In the genomic region with DNA sequence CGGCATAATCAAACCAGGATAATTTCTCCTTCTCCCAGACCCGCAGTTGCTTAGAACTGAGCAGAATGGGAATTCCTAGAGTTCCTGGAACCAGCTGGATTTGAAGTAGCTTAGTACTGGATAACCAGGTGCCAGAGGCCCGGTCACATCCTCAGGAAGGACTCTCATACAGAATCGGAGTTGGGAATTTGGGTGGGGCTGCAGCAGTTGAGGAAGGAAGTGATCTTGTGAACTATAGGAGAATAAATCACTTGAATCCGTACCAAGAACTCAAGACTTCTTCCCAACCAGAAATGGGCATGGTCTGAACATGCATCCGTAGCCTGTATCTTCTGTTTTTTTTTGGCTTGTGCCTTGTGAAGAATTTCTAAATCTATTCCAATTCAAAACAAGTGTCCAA, we compare ENCODE assay signal across 30 mouse cellular contexts. TPM values are rescaled to one million over a fixed set of nuclear protein-coding genes. Genes with fewer than 3 reads are reported as not detected.
DNase-seq lines count a peak whose midpoint lies in the region; ATAC-seq and TF ChIP-seq lines count a peak whose summit lies in the region.
"Had no signal": no experiment of that assay in that cellular context is flagged by ENCODE, and none has a peak within 500 bp of the region (broad histone marks: within the 10 kb centered on the region; RNA-seq: fewer than 3 reads in every experiment).

No protein-coding gene starts in this region.

- TF ChIP-seq POLR2A in kidney, adult 2 months (IDR thresholded peaks at IDR 0.05; ENCODE audit: low read depth, low read length) = no peak
- TF ChIP-seq POLR2A in liver, adult 2 months (IDR thresholded peaks at IDR 0.05; ENCODE audit: extremely low read depth, insufficient read depth, low read length) = no peak

- H3K4me1 ChIP-seq in kidney, adult 2 months (ENCODE audit: control insufficient read depth, insufficient read depth, low read length) = no peaks in the 10 kb centered on the region
- no peaks in the 10 kb centered on the region for H3K4me1 ChIP-seq in kidney, embryonic 14.5 days (ENCODE audit: control insufficient read depth, insufficient read depth, low read length)
- H3K4me1 ChIP-seq in liver, adult 2 months (ENCODE audit: control insufficient read depth, insufficient read depth, low read length) = peaks cover 8% of the 10 kb centered on the region; the same call in 1 of the 2 replicates
- no peaks in the 10 kb centered on the region for H3K4me1 ChIP-seq in midbrain, postnatal 0 days (ENCODE audit: insufficient read depth, low read length)

- H3K79me2 ChIP-seq in liver, adult 2 months (ENCODE audit: control insufficient read depth, insufficient read depth, low read length) = no peaks in the 10 kb centered on the region

- peak; percentile 13 for DNase-seq in cerebellum, adult 9-10 months
- no peak for DNase-seq in cerebellum, adult 11-12 months
- peak; percentile 79 for DNase-seq in kidney, adult 2 months
- no peak for DNase-seq in liver, adult 2 months (ENCODE audit: extremely low read depth, low read depth, low spot score)
- DNase-seq in liver = no peak
- peak; percentile 46 to 74 for DNase-seq in kidney, postnatal 36 days
- no peak for DNase-seq in midbrain, postnatal 0 days (ENCODE audit: low spot score)
- DNase-seq: adrenal gland, adult 2 months; adrenal gland, postnatal 14 days; B cell, adult 2 months; cerebellum, adult 18-20 months; cerebellum, adult 9-11 months; cerebellum, postnatal 25 days; gastrocnemius, postnatal 10 days; gastrocnemius, postnatal 36 days; heart, postnatal 10 days; heart, postnatal 36 days had no signal

- no peak overlapping the region for H3K4me3 ChIP-seq in kidney, adult 2 months (ENCODE audit: insufficient read depth, low read depth, low read length)
- H3K4me3 ChIP-seq in kidney, embryonic 14.5 days (ENCODE audit: low read length) = no peak overlapping the region
- no peak overlapping the region for H3K4me3 ChIP-seq in liver, adult 2 months (ENCODE audit: insufficient read depth, low read depth, low read length)
- no peak overlapping the region for H3K4me3 ChIP-seq in midbrain, postnatal 0 days (ENCODE audit: low read depth, low read length)
- H3K4me3 ChIP-seq: embryonic facial prominence, embryonic 12.5 days; embryonic facial prominence, embryonic 15.5 days; forebrain, embryonic 12.5 days; forebrain, embryonic 15.5 days; heart, embryonic 12.5 days; heart, embryonic 15.5 days; hindbrain, embryonic 10.5 days; hindbrain, embryonic 13.5 days had no signal

- no peak overlapping the region for H3K4me2 ChIP-seq in kidney, embryonic 14.5 days (replicated peaks; ENCODE audit: low read depth, low read length)
- H3K4me2 ChIP-seq in midbrain, postnatal 0 days (ENCODE audit: low read depth, low read length, poor library complexity, severe bottlenecking) = no peak overlapping the region
- H3K4me2 ChIP-seq: embryonic facial prominence, embryonic 12.5 days; embryonic facial prominence, embryonic 15.5 days; forebrain, embryonic 12.5 days; forebrain, embryonic 15.5 days; heart, embryonic 12.5 days; heart, embryonic 15.5 days; hindbrain, embryonic 13.5 days had no signal

- no peaks in the 10 kb centered on the region for H3K36me3 ChIP-seq in kidney, adult 2 months (ENCODE audit: control insufficient read depth, insufficient read depth, low read length)
- H3K36me3 ChIP-seq in kidney, embryonic 14.5 days (ENCODE audit: control insufficient read depth, insufficient read depth, low read length) = no peaks in the 10 kb centered on the region; the same call in 1 of the 2 replicates
- H3K36me3 ChIP-seq in liver, adult 2 months (ENCODE audit: control insufficient read depth, insufficient read depth, low read length) = peaks cover 8% of the 10 kb centered on the region; the same call in 1 of the 2 replicates
- peaks cover 41% of the 10 kb centered on the region for H3K36me3 ChIP-seq in midbrain, postnatal 0 days (ENCODE audit: insufficient read depth, low read length)
- H3K36me3 ChIP-seq: embryonic facial prominence, embryonic 15.5 days; G1E; heart, embryonic 15.5 days had no signal

- TF ChIP-seq CTCF in kidney, adult 2 months (conservative IDR thresholded peaks at IDR 0.05; ENCODE audit: insufficient read depth, insufficient read length, low read depth, low read length) = no peak
- no peak for TF ChIP-seq CTCF in liver, adult 2 months (IDR thresholded peaks at IDR 0.05; ENCODE audit: low read depth, low read length)
- no peak for TF ChIP-seq CTCF in midbrain, postnatal 0 days (IDR thresholded peaks at IDR 0.05)

- H3K27ac ChIP-seq in kidney, adult 2 months (ENCODE audit: insufficient read depth, low read depth, low read length) = 0 out of 2 replicates have a peak overlapping the region, but pooled peaks have one; percentile 26
- no peak overlapping the region for H3K27ac ChIP-seq in kidney, embryonic 14.5 days (ENCODE audit: low read depth, low read length)
- peak overlapping the region; percentile 25; the same call in 1 of the 2 replicates for H3K27ac ChIP-seq in liver, adult 2 months (replicated peaks; ENCODE audit: insufficient read depth, low read depth, low read length)
- H3K27ac ChIP-seq in midbrain, postnatal 0 days (ENCODE audit: low read depth, low read length) = no peak overlapping the region
- H3K27ac ChIP-seq: embryonic facial prominence, embryonic 12.5 days; embryonic facial prominence, embryonic 15.5 days; forebrain, embryonic 12.5 days; forebrain, embryonic 15.5 days; heart, embryonic 15.5 days; hindbrain, embryonic 10.5 days; hindbrain, embryonic 13.5 days had no signal

- WGBS in kidney, adult 2 months = 71% methylated on average over 6 of the region's 6 CpGs
- WGBS in kidney, embryonic 14.5 days = 86% methylated on average over 6 of the region's 6 CpGs
- WGBS in liver, adult 2 months = 68% methylated on average over 6 of the region's 6 CpGs
- 90% methylated on average over 6 of the region's 6 CpGs for WGBS in midbrain, postnatal 0 days

- H3K9ac ChIP-seq in kidney, embryonic 14.5 days (ENCODE audit: low read depth, low read length) = no peak overlapping the region
- no peak overlapping the region for H3K9ac ChIP-seq in liver, adult 2 months (ENCODE audit: low read depth, low read length)
- no peak overlapping the region for H3K9ac ChIP-seq in midbrain, postnatal 0 days (replicated peaks; ENCODE audit: low read length, poor library complexity, severe bottlenecking)
- H3K9ac ChIP-seq: embryonic facial prominence, embryonic 12.5 days; embryonic facial prominence, embryonic 15.5 days; forebrain, embryonic 12.5 days; forebrain, embryonic 15.5 days; heart, embryonic 12.5 days; heart, embryonic 15.5 days; hindbrain, embryonic 13.5 days had no signal

- no peak for ATAC-seq in kidney, embryonic 14.5 days (ENCODE audit: low FRiP score, low TSS enrichment)
- ATAC-seq in midbrain, postnatal 0 days (ENCODE audit: low FRiP score) = no peak
- ATAC-seq: forebrain, embryonic 15.5 days; hindbrain, embryonic 16.5 days; Patski had no signal

- H3K9me3 ChIP-seq in kidney, embryonic 14.5 days (ENCODE audit: control insufficient read depth, low read length) = no peaks in the 10 kb centered on the region
- no peaks in the 10 kb centered on the region for H3K9me3 ChIP-seq in midbrain, postnatal 0 days (ENCODE audit: low read length)
- H3K9me3 ChIP-seq: embryonic facial prominence, embryonic 12.5 days; embryonic facial prominence, embryonic 15.5 days; forebrain, embryonic 12.5 days; forebrain, embryonic 15.5 days; heart, embryonic 12.5 days; heart, embryonic 15.5 days; hindbrain, embryonic 10.5 days; hindbrain, embryonic 13.5 days had no signal

- H3K27me3 ChIP-seq in kidney, adult 2 months (replicated peaks; ENCODE audit: control insufficient read depth, insufficient read depth, low read length) = no peaks in the 10 kb centered on the region
- no peaks in the 10 kb centered on the region for H3K27me3 ChIP-seq in kidney, embryonic 14.5 days (ENCODE audit: control insufficient read depth, insufficient read depth, low read length)
- no peaks in the 10 kb centered on the region for H3K27me3 ChIP-seq in liver, adult 2 months (ENCODE audit: control insufficient read depth, insufficient read depth, low read length)
- no peaks in the 10 kb centered on the region for H3K27me3 ChIP-seq in midbrain, postnatal 0 days (ENCODE audit: insufficient read depth, low read length)
- H3K27me3 ChIP-seq: CH12.LX; embryonic facial prominence, embryonic 12.5 days; embryonic facial prominence, embryonic 15.5 days; forebrain, embryonic 12.5 days; forebrain, embryonic 15.5 days; heart, embryonic 12.5 days; heart, embryonic 15.5 days; hindbrain, embryonic 13.5 days; Patski had no signal

RNA-seq across cellular contexts. Expression of a gene that starts 22.2 kb away (rescaled TPM):
- polyA plus RNA-seq in kidney, adult 2 months (2012; rRNA removed) = 39.0 and 42.9 TPM in 2 replicates
- polyA plus RNA-seq in kidney, embryonic 14.5 days (2014; fragmentation: Nextera tagmentation; extraction: Ambion mirVana) = 9.4 and 11.4 TPM in 2 replicates
- 37.5 and 40.6 TPM in 2 replicates for total RNA-seq in liver, adult 2 months (2014; rRNA removed)
- polyA plus RNA-seq in liver, adult 2 months (2012; rRNA removed) = 26.0 and 30.6 TPM in 2 replicates
- total RNA-seq in midbrain, postnatal 0 days (2014; rRNA removed) = 46.5 and 48.1 TPM in 2 replicates
- 26.5 and 27.6 TPM in 2 replicates for polyA plus RNA-seq in midbrain, postnatal 0 days (2015; fragmentation: Nextera tagmentation; extraction: Ambion mirVana)

Comparison
In these comparisons a context has a peak if more than half of its experiments do, and no peak if none do; other contexts are left out.
1. DNase-seq: peak in cerebellum, adult 9-10 months (single experiment), kidney, adult 2 months (single experiment) and kidney, postnatal 36 days (2 of 2); none in cerebellum, adult 11-12 months (single experiment), liver, adult 2 months (single experiment), liver (single experiment) and midbrain, postnatal 0 days (single experiment).
2. H3K27ac ChIP-seq: peak in kidney, adult 2 months (single experiment) and liver, adult 2 months (single experiment); none in kidney, embryonic 14.5 days (single experiment) and midbrain, postnatal 0 days (single experiment).